1 mouse cellular context compared by ENCODE assay signal in genomic region chr11:97953179-97953938, GRCm38 (mm10).
TF ChIP-seq lines count a peak whose summit lies in the region.

No protein-coding gene starts in this region.

TF ChIP-seq in MEL, 35 proteins besides CTCF, POLR2A, EP300 and RAD21 (continued from another document):
- TF ChIP-seq POLR2AphosphoS5 (IDR thresholded peaks at IDR 0.05; ENCODE audit: borderline replicate concordance, low read depth, low read length), result no peak
